Mouse (Mus musculus) lung, embryonic 14.5 days (tissue): ENCODE results near the gene Map2k3. TPM values are rescaled to one million over a fixed set of nuclear protein-coding genes. Genes with fewer than 3 reads are reported as not detected.
"Not testable (repeated sequence)": the region's sequence is repeated elsewhere in the genome, so short reads cannot be mapped to it uniquely, and the experiment has no call there.

Source experiments
- ATAC-seq: fragments of 200-750 bp; cut with Nextera tagmentation; 2 replicates; pipeline ENCODE4 v1.8.0; 2017; ENCODE audit warnings: mild to moderate bottlenecking, moderate TSS enrichment, moderate library complexity; ENCODE audit not compliant: insufficient read depth
- DNase-seq: peaks from one replicate; pipeline ENCODE4 v3.0.0-alpha.2; 2015
- H3K27ac ChIP-seq: fragments of 300-500 bp; sonication (generic); 2 replicates; pipeline ENCODE4 v1.5.1; 2014; ENCODE audit warnings: low read depth, mild to moderate bottlenecking, moderate library complexity
- H3K27me3 ChIP-seq: fragments of 300-500 bp; sonication (generic); 2 replicates; pipeline ENCODE4 v1.6.1; 2014; ENCODE audit warnings: low read length, control low read depth; ENCODE audit not compliant: insufficient read depth
- H3K36me3 ChIP-seq: fragments of 300-500 bp; sonication (generic); 2 replicates; pipeline ENCODE4 v1.6.1; 2014; ENCODE audit warnings: control low read depth; ENCODE audit not compliant: insufficient read depth
- H3K4me1 ChIP-seq: fragments of 300-500 bp; sonication (generic); 2 replicates; pipeline ENCODE4 v1.6.1; 2014; ENCODE audit warnings: antibody characterized with exemption, control low read depth; ENCODE audit not compliant: insufficient read depth
- H3K4me2 ChIP-seq: fragments of 300-500 bp; sonication (generic); 2 replicates; pipeline ENCODE4 v1.6.1; 2014; ENCODE audit warnings: mild to moderate bottlenecking
- H3K4me3 ChIP-seq: fragments of 300-500 bp; sonication (generic); 2 replicates; pipeline ENCODE4 v1.5.1; 2014; ENCODE audit warnings: low read depth, low read length
- H3K9ac ChIP-seq: fragments of 300-500 bp; sonication (generic); 2 replicates; pipeline ENCODE4 v1.6.1; 2014
- H3K9me3 ChIP-seq: fragments of 300-500 bp; sonication (generic); 2 replicates; pipeline ENCODE4 v1.6.1; 2016; ENCODE audit warnings: low read depth, low read length, control low read depth
- CTCF ChIP-seq: IDR thresholded peaks from 2 replicates; pipeline ENCODE4 v1.5.1; 2016; ENCODE audit warnings: antibody characterized with exemption, low read depth
- WGBS: fragments of 180-500 bp; shearing (Covaris S2); extraction: QIAGEN DNeasy Blood & Tissue Kit; methylation state at CpG from one replicate; pipeline ENCODE4 v1.1.7; 2014; 5-methylcytosine and 5-hydroxymethylcytosine counted together
- polyA plus RNA-seq: library from polyadenylated mRNA; unstranded; fragments of >200 nt; fragmentation: Nextera tagmentation; extraction: Ambion mirVana; gene quantifications from 2 replicates; pipeline ENCODE4 v1.2.1, GENCODE M21; 2014

Gene Map2k3
- polyA plus RNA-seq, result 100.0 and 102 TPM in 2 replicates

- Histone ChIP-seq H3K36me3 (no peaks in the 10 kb centered on the region), H3K4me3 (peak within 1 kb of the TSS; percentile 83), H3K4me2 (peak within 1 kb of the TSS; percentile 94), H3K4me1 (peaks cover 18% of the 10 kb centered on the region), H3K27ac (peak within 1 kb of the TSS; percentile 74), H3K9me3 (no peaks in the 10 kb centered on the region), H3K9ac (peak within 1 kb of the TSS; percentile 84), H3K27me3 (no peaks in the 10 kb centered on the region)
- DNase-seq (peak; percentile 99), ATAC-seq (peak; percentile 93)
- WGBS, result under 1% methylated on average over 48 of the region's 59 CpGs
- TF ChIP-seq CTCF, result no peak
Observed at GRCm38 (mm10) chr11:60931869-60932481, at the start of gene Map2k3. Gene Map2k3, plus strand, starts transcription at chr11:60932033.

DNA sequence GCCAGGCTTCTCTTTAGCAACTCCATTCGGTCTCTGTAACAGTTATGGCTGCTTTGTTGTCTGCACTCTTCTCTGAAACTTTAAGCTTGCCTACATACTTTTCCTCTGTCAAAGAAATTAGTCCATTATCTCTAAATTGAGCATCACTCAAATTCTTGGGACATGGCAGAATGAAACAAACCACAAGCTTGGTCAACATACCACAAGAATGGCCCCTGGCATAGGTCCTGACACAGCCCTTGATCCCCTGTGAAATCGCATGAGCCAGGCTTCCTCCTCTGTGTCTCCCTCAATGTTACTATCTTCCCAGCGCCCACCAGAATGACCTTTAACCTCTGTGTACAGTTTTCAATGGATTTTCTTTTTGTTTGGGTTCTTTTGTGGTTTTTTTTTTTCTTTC is 49.4 kb upstream of the Map2k3 start:
- no peaks in the 10 kb centered on the region for H3K9me3 ChIP-seq
- DNase-seq (no peak), ATAC-seq (no peak)
- H3K4me1 ChIP-seq, result peaks cover under 1% of the 10 kb centered on the region; the same call in 1 of the 2 replicates
- WGBS, result 66% methylated on average over 3 of the region's 3 CpGs
- H3K9ac ChIP-seq, result no peak overlapping the region
- no peak overlapping the region for H3K4me3 ChIP-seq
- no peak overlapping the region for H3K4me2 ChIP-seq
- no peaks in the 10 kb centered on the region for H3K27me3 ChIP-seq
- no peaks in the 10 kb centered on the region for H3K36me3 ChIP-seq
- H3K27ac ChIP-seq, result no peak overlapping the region
- no peak for TF ChIP-seq CTCF

DNA sequence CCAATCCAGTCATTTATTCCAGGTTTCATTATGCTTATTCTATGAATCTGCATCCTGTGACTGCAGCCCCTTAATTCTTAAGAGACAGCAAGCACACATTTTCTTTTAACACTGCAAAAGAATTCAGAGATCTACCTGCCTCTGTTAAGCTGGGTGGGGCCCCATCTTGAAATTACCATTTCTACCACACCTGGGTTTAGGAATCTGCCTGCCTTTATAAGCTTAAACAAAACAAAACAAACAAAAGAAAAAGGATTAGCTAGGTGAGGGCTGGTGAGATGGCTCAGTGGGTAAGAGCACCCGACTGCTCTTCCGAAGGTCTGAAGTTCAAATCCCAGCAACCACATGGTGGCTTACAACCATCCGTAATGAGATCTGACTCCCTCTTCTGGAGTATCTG is 44.8 kb upstream of the Map2k3 start:
- H3K4me2 ChIP-seq, ATAC-seq, H3K4me3 ChIP-seq, H3K9me3 ChIP-seq, H3K36me3 ChIP-seq, H3K9ac ChIP-seq, H3K4me1 ChIP-seq, DNase-seq, H3K27me3 ChIP-seq, H3K27ac ChIP-seq: not testable (repeated sequence)
- 88% methylated on average over 2 of the region's 3 CpGs for WGBS

DNA sequence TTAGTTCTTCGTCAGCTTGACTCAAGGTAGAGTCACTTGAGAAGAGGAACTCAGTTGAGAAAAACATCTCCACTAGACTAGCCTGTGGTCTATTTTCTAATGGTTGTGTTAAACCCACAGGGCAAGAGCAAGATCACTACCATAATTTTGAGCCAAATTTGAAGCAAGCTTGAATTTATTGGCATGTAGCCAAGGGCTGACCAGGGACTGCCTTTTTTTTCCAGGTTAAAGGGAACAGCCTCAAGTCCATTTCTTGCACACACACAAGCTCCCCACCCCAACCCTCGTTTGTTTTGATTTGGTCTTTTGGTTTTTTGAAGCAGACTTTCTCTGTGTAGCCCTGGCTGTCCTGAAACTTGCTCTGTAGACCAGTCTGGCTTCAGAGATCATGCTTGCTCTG is 42.0 kb upstream of the Map2k3 start:
- Histone ChIP-seq H3K4me3 (no peak overlapping the region), H3K36me3 (no peaks in the 10 kb centered on the region), H3K27me3 (no peaks in the 10 kb centered on the region), H3K4me2 (no peak overlapping the region), H3K9me3 (no peaks in the 10 kb centered on the region), H3K4me1 (no peaks in the 10 kb centered on the region), H3K9ac (no peak overlapping the region), H3K27ac (no peak overlapping the region)
- no peak for TF ChIP-seq CTCF
- DNase-seq (peak; percentile 36), ATAC-seq (no peak)
- WGBS, result 50% methylated on average over 2 of the region's 2 CpGs

DNA sequence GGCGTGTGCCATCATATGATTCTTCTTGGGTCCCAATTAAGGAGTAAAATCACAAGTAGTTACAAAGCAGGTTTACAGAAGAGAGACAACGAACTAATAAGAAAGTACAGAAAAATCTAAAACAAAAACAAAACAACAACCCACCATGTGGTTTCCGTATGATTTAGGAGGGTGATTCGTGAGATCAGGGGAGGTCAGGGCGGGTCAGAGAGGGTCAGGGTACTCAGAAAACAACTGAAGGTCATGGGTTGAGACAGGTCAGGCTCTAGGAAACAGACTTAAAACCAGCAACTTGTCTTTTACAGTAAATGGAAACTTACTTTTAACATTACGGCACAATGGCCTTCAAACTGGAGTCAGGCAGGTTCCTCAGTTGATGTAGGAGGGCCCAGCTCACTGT is 41.5 kb upstream of the Map2k3 start:
- WGBS, result 59% methylated on average over 6 of the region's 6 CpGs
- H3K27me3 ChIP-seq, result no peaks in the 10 kb centered on the region
- H3K36me3 ChIP-seq, result no peaks in the 10 kb centered on the region
- no peak overlapping the region for H3K4me2 ChIP-seq
- no peaks in the 10 kb centered on the region for H3K9me3 ChIP-seq
- no peak overlapping the region for H3K9ac ChIP-seq
- no peak overlapping the region for H3K27ac ChIP-seq
- H3K4me3 ChIP-seq, result no peak overlapping the region
- TF ChIP-seq CTCF, result no peak
- DNase-seq (no peak), ATAC-seq (no peak)
- no peaks in the 10 kb centered on the region for H3K4me1 ChIP-seq

DNA sequence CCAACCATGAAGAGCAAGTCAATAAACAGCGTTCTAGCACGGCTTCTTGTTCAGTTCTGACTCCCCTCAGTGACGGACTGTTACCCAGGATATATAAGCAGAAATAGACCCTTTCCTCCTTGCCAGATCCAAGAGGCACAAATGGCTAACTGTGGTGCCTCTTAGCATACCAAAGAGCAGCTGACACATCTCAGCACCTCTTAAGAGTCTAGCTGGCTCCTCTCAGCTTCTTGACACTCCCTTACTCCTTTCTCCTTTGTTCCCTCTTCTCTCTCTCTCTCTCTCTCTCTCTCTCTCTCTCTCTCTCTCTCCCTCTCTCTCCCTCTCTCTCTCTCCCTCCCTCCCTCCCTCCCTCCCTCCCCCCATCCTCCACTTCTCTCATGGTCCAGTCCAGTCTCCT is 41.1 kb upstream of the Map2k3 start:
- DNase-seq, result no peak

DNA sequence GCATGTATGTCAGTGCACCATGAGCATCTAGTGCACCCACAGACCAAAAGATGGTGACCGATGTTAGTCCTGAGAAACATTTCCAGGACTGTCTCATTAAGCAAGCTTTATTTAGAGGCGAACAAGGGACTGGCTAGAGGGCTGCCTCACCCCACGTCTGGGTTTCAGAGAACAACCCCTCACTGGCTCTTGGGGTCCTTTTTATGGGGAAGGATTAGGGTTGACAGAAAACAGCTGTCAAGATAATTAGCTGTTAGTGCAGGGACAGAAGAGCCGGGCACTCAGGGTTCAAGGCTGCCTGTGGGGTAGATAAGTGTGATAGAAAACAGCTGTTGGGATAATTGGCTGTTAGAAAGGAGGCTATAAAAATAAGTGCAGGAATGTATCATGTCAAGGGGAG is 35.9 kb upstream of the Map2k3 start:
- Histone ChIP-seq H3K4me2 (no peak overlapping the region), H3K9ac (no peak overlapping the region), H3K4me3 (no peak overlapping the region), H3K4me1 (no peaks in the 10 kb centered on the region), H3K36me3 (no peaks in the 10 kb centered on the region), H3K27me3 (no peaks in the 10 kb centered on the region), H3K27ac (peak overlapping the region; percentile 46; the same call in 1 of the 2 replicates), H3K9me3 (no peaks in the 10 kb centered on the region)
- no peak for TF ChIP-seq CTCF
- WGBS, result 11% methylated on average over 4 of the region's 4 CpGs
- ATAC-seq (peak; percentile 97), DNase-seq (peak; percentile 91)

More for the DNA sequence above, 41.1 kb upstream of the Map2k3 start:
- Histone ChIP-seq H3K4me3 (no peak overlapping the region), H3K4me1 (no peaks in the 10 kb centered on the region), H3K9me3 (no peaks in the 10 kb centered on the region), H3K9ac (no peak overlapping the region), H3K27ac (no peak overlapping the region), H3K4me2 (no peak overlapping the region), H3K36me3 (no peaks in the 10 kb centered on the region), H3K27me3 (no peaks in the 10 kb centered on the region)
- ATAC-seq, result no peak
- 53% methylated on average over 3 of the region's 3 CpGs for WGBS
- TF ChIP-seq CTCF, result no peak

DNA sequence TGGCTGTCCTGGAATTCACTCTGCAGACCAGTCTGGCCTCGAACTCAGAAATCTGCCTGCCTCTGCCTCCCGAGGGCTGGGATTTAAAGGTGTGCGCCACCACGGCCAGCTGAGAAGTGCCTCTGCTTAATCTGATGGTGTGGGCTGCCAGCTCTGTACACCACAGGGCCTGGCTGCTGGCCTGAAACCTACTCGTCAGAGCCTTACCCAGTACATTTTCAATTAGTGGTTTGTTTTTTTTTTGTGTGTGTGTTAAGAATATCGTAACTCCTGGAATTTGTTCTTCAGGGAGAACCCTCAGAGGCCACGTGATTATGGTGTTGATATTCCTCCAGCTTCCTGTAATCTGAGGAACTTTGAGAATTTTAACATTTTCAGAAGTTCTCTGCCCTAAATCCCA is 29.8 kb upstream of the Map2k3 start:
- 79% methylated on average over 7 of the region's 7 CpGs for WGBS
- no peak for TF ChIP-seq CTCF
- Histone ChIP-seq H3K36me3 (peaks cover 30% of the 10 kb centered on the region), H3K4me1 (no peaks in the 10 kb centered on the region), H3K27ac (no peak overlapping the region), H3K4me2 (no peak overlapping the region), H3K9ac (no peak overlapping the region), H3K27me3 (no peaks in the 10 kb centered on the region), H3K4me3 (no peak overlapping the region), H3K9me3 (no peaks in the 10 kb centered on the region)
- ATAC-seq, result no peak
- no peak for DNase-seq
